Comparison of ENCODE assay signal across 21 mouse cellular contexts in the genomic region with DNA sequence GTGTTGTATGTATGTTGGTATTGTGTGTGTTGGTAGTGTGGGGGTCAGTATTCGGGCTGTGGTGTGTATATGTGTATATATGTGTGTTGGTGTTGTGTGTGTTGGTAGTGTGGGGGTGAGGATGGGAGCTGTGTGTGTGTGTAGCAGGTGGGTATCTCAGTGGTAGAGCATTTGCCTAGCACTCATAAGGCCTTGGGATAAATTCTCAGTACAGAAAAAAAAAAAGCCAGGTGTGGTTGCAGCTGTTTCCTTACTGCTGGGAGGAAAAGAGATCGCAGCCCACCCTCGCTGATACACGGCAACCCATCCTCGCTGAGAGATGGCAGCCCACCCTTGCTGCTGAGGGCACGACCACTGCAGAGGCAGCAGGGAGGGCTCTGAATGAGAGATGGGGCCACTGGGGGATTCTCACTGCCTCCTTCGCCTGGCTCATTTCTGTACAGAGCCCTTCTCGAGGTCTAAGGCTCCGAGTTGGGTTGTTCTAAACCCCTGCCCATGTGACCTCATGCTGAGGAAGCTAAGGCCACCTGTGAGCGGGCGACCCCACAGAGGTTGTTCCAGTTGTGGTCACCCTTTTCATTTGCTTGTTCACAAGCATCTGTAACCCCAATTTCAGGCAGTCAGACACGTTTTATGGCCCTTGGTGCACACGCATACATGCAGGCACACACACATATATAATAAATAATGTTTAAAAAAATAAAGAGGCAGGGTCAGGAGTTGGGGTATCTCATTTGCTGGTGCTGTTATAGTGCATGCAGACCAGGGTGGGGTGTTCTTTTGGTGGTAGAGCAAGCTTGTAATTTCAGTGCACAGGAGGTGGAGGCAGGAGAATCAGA. TPM values are rescaled to one million over a fixed set of nuclear protein-coding genes. Genes with fewer than 3 reads are reported as not detected.
DNase-seq lines count a peak whose midpoint lies in the region; ATAC-seq and TF ChIP-seq lines count a peak whose summit lies in the region.
"Had no signal": no experiment of that assay in that cellular context is flagged by ENCODE, and none has a peak within 500 bp of the region (broad histone marks: within the 10 kb centered on the region; RNA-seq: fewer than 3 reads in every experiment).

No protein-coding gene starts in this region.

- peaks cover 7% of the 10 kb centered on the region; the same call in 1 of the 2 replicates for H3K4me1 ChIP-seq in heart, embryonic 16.5 days (ENCODE audit: control insufficient read depth, insufficient read depth, low read length)
- H3K4me1 ChIP-seq in heart, embryonic 11.5 days (ENCODE audit: control insufficient read depth, insufficient read depth, low read length) = no peaks in the 10 kb centered on the region
- peaks cover 8% of the 10 kb centered on the region for H3K4me1 ChIP-seq in bone marrow, adult 2 months (ENCODE audit: control insufficient read depth, insufficient read depth, low read length)
- H3K4me1 ChIP-seq: embryonic facial prominence, embryonic 13.5 days; hindbrain, embryonic 13.5 days; limb, embryonic 13.5 days had no signal

- DNase-seq in A20 (ENCODE audit: low read depth, low spot score) = peak; percentile 89
- peak; percentile 52 for DNase-seq in thymus, postnatal 10 days (ENCODE audit: low spot score in 2 of 2)
- DNase-seq in adrenal gland, postnatal 4 days (ENCODE audit: low spot score in 2 of 2) = no peak
- DNase-seq in urinary bladder, postnatal 25 days (ENCODE audit: low spot score) = no peak
- DNase-seq: adrenal gland, adult 8-10 months; cerebellum, adult 11 months; cerebellum, postnatal 10 days; gastrocnemius, postnatal 10 days; heart, adult 2 months; kidney, adult 2 months; kidney, postnatal 4 days; lung, embryonic 14.5 days; lung, postnatal 4 days; right cerebral cortex, postnatal 4 days had no signal

- H3K36me3 ChIP-seq in heart, embryonic 16.5 days (ENCODE audit: control insufficient read depth, insufficient read depth) = no peaks in the 10 kb centered on the region
- no peaks in the 10 kb centered on the region for H3K36me3 ChIP-seq in heart, embryonic 11.5 days (ENCODE audit: control insufficient read depth, insufficient read depth, low read length)
- H3K36me3 ChIP-seq: embryonic facial prominence, embryonic 13.5 days; hindbrain, embryonic 13.5 days; limb, embryonic 13.5 days had no signal

- H3K27ac ChIP-seq in heart, embryonic 16.5 days (ENCODE audit: low read length) = peak overlapping the region; percentile 1; the same call in 1 of the 2 replicates
- H3K27ac ChIP-seq in heart, embryonic 11.5 days (ENCODE audit: low read depth, low read length) = no peak overlapping the region
- peak overlapping the region; percentile 78; the same call in 1 of the 2 replicates for H3K27ac ChIP-seq in bone marrow, adult 2 months (ENCODE audit: control insufficient read depth, insufficient read depth, low read depth, low read length, poor library complexity)
- H3K27ac ChIP-seq: embryonic facial prominence, embryonic 13.5 days; heart, adult 2 months; hindbrain, embryonic 13.5 days; limb, embryonic 13.5 days had no signal

- no peak for TF ChIP-seq POLR2A in bone marrow, adult 2 months (IDR thresholded peaks at IDR 0.05; ENCODE audit: borderline replicate concordance, control insufficient read depth, low read depth, low read length)

- no peak overlapping the region for H3K4me2 ChIP-seq in heart, embryonic 16.5 days (ENCODE audit: low read depth, low read length)
- H3K4me2 ChIP-seq in heart, embryonic 11.5 days = no peak overlapping the region
- H3K4me2 ChIP-seq: embryonic facial prominence, embryonic 13.5 days; hindbrain, embryonic 13.5 days; limb, embryonic 13.5 days; lung, embryonic 14.5 days had no signal

- no peaks in the 10 kb centered on the region for H3K27me3 ChIP-seq in heart, embryonic 16.5 days (ENCODE audit: control insufficient read depth, insufficient read depth, low read length)
- no peaks in the 10 kb centered on the region for H3K27me3 ChIP-seq in heart, embryonic 11.5 days (ENCODE audit: control insufficient read depth, insufficient read depth, low read length)
- H3K27me3 ChIP-seq: embryonic facial prominence, embryonic 13.5 days; hindbrain, embryonic 13.5 days; limb, embryonic 13.5 days had no signal

- H3K4me3 ChIP-seq in heart, embryonic 16.5 days (ENCODE audit: low read length) = no peak overlapping the region
- H3K4me3 ChIP-seq in heart, embryonic 11.5 days (ENCODE audit: low read depth, low read length) = no peak overlapping the region
- no peak overlapping the region for H3K4me3 ChIP-seq in bone marrow, adult 2 months (replicated peaks; ENCODE audit: control insufficient read depth, low read depth, low read length)
- H3K4me3 ChIP-seq: embryonic facial prominence, embryonic 13.5 days; heart, adult 2 months; hindbrain, embryonic 13.5 days; limb, embryonic 13.5 days had no signal

- no peak for TF ChIP-seq CTCF in bone marrow, adult 2 months (IDR thresholded peaks at IDR 0.05; ENCODE audit: control insufficient read depth, insufficient read depth, low read length)

- 75% methylated on average over 13 of the region's 13 CpGs for WGBS in heart, embryonic 16.5 days
- 77% methylated on average over 13 of the region's 13 CpGs for WGBS in heart, embryonic 11.5 days (ENCODE audit: insufficient replicate concordance)
- WGBS in bone marrow, adult 2 months = 41% methylated on average over 13 of the region's 13 CpGs

- no peak overlapping the region for H3K9ac ChIP-seq in heart, embryonic 16.5 days (ENCODE audit: low read length)
- H3K9ac ChIP-seq in heart, embryonic 11.5 days (ENCODE audit: low read depth, low read length) = no peak overlapping the region
- H3K9ac ChIP-seq: embryonic facial prominence, embryonic 13.5 days; hindbrain, embryonic 13.5 days; limb, embryonic 13.5 days; lung, embryonic 14.5 days had no signal

- 0 out of 2 replicates have a peak, but pooled peaks have one; percentile 20 for ATAC-seq in heart, embryonic 16.5 days (replicated peaks; ENCODE audit: extremely low read depth, insufficient read depth, low FRiP score)
- ATAC-seq in heart, embryonic 11.5 days (replicated peaks; ENCODE audit: insufficient number of reproducible peaks, low FRiP score, low TSS enrichment) = no peak
- ATAC-seq: forebrain, embryonic 14.5 days had no signal

- 0 out of 2 replicates have a peak, but pooled peaks cover 2% of the 10 kb centered on the region for H3K9me3 ChIP-seq in heart, embryonic 16.5 days (replicated peaks; ENCODE audit: control insufficient read depth, low read length)
- no peaks in the 10 kb centered on the region for H3K9me3 ChIP-seq in heart, embryonic 11.5 days (replicated peaks; ENCODE audit: control insufficient read depth, low read length)
- H3K9me3 ChIP-seq: embryonic facial prominence, embryonic 13.5 days; hindbrain, embryonic 13.5 days; limb, embryonic 13.5 days had no signal

RNA-seq across cellular contexts. Expression of a gene that starts 19.3 kb away (rescaled TPM):
- polyA plus RNA-seq in heart, embryonic 16.5 days (2015; fragmentation: Nextera tagmentation; extraction: Ambion mirVana) = 135 and 151 TPM in 2 replicates
- polyA plus RNA-seq in heart, embryonic 11.5 days (2014; fragmentation: Nextera tagmentation; extraction: Ambion mirVana) = 141 and 145 TPM in 2 replicates
- 24.1 and 52.1 TPM in 2 replicates for polyA plus RNA-seq in bone marrow, adult 2 months (2011; ENCODE audit: insufficient read depth, insufficient read length, low replicate concordance, missing spikeins)
- total RNA-seq in adrenal gland, postnatal 4 days (2021) = 100 to 1,000 TPM; 129 to 137 TPM

RNA-seq across cellular contexts. Expression of a gene that starts 40.9 kb away (rescaled TPM):
- polyA plus RNA-seq in heart, embryonic 16.5 days (2015; fragmentation: Nextera tagmentation; extraction: Ambion mirVana) = 12.9 and 13.0 TPM in 2 replicates
- 14.4 and 17.8 TPM in 2 replicates for polyA plus RNA-seq in heart, embryonic 11.5 days (2014; fragmentation: Nextera tagmentation; extraction: Ambion mirVana)
- 4.9 and 9.5 TPM in 2 replicates for polyA plus RNA-seq in bone marrow, adult 2 months (2011; ENCODE audit: insufficient read depth, insufficient read length, low replicate concordance, missing spikeins)
- 10 to 100 TPM; 24.2 to 25.0 TPM for total RNA-seq in adrenal gland, postnatal 4 days (2021)

RNA-seq across cellular contexts. Expression of a gene that starts 56.5 kb away (rescaled TPM):
- polyA plus RNA-seq in heart, embryonic 16.5 days (2015; fragmentation: Nextera tagmentation; extraction: Ambion mirVana) = 6.5 and 7.3 TPM in 2 replicates
- 7.3 and 9.3 TPM in 2 replicates for polyA plus RNA-seq in heart, embryonic 11.5 days (2014; fragmentation: Nextera tagmentation; extraction: Ambion mirVana)
- 0.63 and 2.0 TPM in 2 replicates for polyA plus RNA-seq in bone marrow, adult 2 months (2011; ENCODE audit: insufficient read depth, insufficient read length, low replicate concordance, missing spikeins)
- 10 to 100 TPM; 44.3 to 44.6 TPM for total RNA-seq in adrenal gland, postnatal 4 days (2021)

Comparison
In these comparisons a context has a peak if more than half of its experiments do, and no peak if none do; other contexts are left out.
1. DNase-seq: peak in A20 (single experiment) and thymus, postnatal 10 days (2 of 2); none in adrenal gland, postnatal 4 days (0 of 2) and urinary bladder, postnatal 25 days (single experiment).